Mouse (Mus musculus): ENCODE results near the gene Ogfrl1.

Ogfrl1 gene

DNA sequence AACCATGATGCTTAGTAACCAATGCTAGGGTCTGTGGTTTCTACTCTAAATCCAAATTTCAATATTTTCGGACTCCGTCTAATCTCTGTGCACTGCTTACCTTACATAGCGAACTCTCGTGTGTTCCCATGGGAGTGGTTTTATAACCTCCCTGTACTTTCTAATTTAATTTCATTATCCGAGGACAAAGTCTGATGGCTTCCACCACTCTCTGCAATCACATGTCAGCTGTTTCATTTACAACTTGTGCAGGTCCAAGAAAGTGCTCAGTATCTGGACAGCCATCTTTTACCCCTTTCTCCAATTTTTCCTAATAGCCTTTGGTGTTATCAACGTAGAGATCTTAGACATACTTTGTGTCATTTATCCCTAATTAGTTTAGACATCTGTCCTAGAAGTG, 44.7 kb downstream of the Ogfrl1 start:
- no peak for DNase-seq (ENCODE audit: low read depth, low spot score)

DNA sequence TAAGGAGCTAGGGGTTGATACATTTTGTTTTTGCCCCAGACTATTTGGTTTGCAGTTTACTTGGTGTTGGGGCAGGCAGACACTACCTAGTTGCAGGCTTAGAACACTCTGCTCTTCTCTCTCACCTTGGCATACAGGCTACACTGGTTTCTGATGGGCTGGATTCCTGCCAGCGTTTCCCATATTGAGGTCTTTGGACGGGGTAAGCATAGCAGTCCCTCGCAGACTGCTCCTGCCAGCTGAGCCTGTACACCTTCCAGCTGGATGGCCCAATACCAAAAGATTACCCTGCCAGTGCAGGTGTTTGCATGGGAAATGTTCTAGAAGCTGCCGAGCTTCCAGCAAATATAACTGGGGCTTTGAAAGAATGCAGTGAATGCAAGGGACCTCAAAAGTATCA, 45.8 kb downstream of the Ogfrl1 start:
- no peak for DNase-seq (ENCODE audit: low read depth, low spot score)

DNA sequence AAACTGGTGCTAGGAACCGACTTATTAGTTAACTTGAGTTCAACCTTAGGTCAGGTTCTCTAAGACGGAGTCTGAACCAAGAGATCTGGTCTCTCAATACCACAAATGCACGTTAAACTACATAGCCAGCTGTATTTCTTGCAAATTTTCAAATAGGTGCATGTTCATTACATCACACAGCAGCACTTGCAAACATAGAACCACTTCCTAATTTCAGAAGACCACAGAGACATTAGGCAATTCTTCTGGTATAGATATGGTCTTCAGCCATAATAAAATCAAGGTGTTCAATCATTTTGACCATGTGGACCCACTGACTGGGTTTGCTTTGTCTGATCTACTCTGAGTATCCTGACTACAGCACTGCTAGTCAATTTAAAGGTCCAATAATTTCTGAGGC, 51.9 kb downstream of the Ogfrl1 start:
- no peak for DNase-seq (ENCODE audit: low read depth, low spot score)

DNA sequence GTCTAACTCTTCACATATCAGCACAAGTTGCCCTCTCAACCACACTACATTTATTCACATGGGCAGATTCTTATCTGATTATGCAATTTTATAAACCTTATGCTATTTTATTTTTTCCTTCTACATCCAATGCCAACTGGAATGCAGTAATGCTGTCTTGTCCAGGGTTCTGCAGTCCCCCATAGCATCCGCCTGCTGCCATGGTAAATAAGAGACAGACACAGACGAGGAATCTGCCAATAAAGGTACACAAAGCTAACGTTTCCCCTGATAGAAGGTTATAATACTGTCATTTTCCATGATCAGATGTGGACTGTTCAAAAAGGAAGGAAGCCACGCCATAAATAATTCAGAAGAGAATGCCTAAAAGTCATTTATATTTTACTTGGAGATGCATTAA, 54.7 kb downstream of the Ogfrl1 start:
- DNase-seq (ENCODE audit: low read depth, low spot score) = no peak

DNA sequence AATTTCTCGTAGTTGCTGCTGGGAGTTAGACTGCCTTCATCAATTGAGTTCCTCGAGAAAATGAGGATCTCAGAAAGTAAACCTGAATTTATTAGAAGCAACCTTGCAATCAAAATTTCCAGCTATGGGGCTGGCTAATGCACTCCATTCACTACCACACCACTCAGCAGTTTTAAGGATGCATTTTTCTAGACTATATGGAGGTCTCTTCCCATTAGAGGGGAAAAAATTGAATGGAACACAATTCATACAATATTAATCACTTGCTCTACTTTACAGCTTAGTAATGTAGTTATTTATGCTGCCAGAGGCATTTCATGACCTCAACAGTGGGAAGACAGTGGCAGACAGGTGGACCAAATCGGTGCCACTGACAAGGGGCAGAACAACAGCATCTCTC, 55.3 kb downstream of the Ogfrl1 start:
- DNase-seq (ENCODE audit: low read depth, low spot score) = no peak

DNA sequence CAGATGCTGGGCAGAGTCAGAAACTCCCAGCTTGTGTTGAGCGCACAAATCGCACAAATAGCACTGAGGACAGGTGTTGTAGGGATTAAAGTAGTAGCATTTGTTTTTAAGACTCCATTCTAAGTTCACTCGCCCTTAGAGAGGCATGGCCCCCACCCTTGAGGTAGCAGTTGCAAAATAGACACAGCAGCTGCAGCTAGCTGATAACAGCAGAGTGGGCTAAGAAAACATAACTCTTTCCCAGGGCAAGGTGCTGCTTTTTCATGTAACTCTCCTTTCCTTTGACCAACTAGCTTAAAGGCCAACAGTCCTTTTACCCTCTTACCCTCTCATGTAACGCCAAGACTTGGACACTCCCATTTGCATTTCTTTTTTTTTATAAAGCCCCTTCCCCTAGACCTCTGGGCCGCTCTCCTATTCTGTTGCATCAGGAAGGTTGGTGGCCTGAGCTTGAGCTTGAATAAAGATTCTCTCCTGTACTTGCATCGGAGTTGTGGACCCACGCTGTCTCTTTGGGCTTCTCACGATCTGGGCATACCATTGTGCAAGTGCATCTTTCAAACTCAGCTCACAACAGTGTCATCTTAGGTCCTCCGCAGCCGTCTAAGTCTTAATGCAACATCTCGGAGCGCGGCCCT, 61.7 kb downstream of the Ogfrl1 start:
- no peak for DNase-seq (ENCODE audit: low read depth, low spot score)

DNA sequence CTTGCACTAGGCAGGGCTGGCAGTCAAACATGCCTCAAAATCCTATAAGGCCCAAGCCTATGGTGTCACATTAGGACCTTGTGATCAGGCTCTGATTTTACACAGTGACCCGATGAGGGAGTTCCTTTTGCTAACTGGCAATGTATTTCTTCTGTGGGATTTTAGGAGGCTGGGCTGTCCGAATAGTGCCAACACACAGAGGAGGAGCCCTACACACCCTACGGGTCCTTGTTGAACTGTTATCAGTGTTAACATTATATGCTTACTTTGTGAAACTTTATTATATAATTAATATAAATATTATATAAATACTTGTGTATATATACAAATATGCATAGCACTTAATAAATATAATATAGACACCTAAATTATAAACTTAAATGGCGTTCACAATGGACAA, 62.5 kb downstream of the Ogfrl1 start:
- DNase-seq (ENCODE audit: low read depth, low spot score) = no peak

DNA sequence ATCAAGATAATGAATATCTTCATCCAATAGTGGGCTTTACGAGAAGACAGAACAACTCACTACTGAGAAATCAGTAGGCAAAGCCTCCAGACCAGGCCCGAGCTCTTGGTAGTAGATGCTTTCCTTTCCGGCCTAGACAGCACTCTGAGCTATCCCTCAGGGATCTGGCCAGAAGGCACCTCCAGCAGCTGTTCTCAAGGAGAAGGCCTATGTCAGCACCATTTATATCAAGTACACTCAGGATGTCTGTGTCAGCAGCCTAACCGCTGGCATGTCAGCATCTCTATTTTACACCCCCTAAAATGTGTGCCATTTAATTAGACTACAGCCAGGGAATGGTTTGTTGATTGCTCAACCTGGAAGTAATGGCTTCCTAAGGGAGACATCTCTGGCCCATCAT, 65.4 kb downstream of the Ogfrl1 start:
- no peak for DNase-seq (ENCODE audit: low read depth, low spot score)

DNA sequence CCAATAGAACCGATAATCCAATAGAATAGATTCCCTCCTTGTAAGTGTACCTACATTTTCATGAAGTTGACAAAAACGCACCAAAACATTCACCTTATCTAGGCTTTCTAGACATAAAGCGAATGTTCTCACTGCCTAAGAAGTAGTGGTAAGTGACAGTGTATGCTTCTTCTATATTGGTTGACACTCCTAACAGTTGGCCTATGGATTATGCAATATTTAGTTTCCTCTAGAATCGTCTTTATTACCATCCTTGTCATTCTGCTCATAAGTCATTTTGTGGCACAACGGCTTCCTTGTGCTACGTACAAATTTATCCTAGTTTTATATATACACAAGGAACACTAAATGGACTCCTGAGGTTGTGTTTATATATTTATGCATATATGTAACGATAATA, 72.4 kb downstream of the Ogfrl1 start:
- no peak for DNase-seq (ENCODE audit: low read depth, low spot score)

DNA sequence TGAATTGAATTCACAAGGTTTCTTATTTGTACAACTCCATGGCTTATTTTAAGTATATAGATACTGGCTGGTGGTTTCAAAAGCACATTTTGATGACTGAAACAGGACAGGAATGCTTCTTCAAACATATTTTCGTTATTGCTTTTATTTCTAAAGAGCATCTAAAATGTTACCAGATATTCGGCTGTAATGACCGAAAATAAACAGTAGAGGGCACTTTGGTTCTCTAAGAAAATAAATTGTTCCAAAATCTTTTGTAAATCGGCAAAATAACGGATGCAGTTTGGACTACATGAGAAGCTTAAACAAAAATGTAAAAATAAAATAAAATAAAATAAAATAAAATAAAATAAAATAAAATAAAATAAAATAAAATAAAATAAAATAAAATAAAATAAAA, 73.3 kb downstream of the Ogfrl1 start:
- DNase-seq (ENCODE audit: low read depth, low spot score) = peak; percentile 31

DNA sequence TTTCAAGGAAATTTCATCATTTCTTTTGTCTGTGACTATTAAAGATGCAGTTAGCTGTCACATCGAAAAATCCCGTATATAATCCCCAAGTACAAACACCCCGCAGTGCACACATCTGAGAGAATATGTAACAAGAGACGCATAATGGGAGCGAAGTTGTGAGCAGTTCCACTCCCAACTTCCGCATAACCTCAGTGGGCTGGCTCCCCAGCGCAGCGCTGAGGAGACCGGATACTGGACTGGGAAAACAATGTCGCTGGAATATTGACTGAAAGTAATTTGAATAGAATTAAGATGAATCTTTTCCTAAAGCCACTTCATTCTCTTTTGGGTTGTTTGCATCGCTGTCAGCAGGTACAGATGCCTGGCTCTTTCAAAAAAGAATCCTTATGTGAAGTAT, 74.3 kb downstream of the Ogfrl1 start:
- DNase-seq (ENCODE audit: low read depth, low spot score) = no peak

DNA sequence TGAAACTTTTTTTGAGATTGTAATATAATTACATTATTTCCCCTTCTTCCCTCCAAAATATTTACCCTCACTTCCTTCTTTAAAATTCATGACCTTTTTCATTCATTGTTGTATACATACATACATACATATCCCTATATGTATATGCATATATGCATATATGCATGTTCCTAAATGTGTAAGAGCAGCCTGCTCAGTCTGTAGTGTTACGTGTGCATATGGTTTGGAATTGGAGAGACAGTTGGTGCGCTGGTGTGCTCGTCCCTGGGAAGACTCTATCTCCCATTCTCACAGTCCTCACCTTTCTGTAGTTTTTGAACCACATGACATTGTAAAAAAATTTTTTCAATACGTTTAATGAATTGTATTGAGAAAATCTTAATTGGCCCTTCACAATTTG, 75.4 kb downstream of the Ogfrl1 start:
- DNase-seq (ENCODE audit: low read depth, low spot score) = no peak

DNA sequence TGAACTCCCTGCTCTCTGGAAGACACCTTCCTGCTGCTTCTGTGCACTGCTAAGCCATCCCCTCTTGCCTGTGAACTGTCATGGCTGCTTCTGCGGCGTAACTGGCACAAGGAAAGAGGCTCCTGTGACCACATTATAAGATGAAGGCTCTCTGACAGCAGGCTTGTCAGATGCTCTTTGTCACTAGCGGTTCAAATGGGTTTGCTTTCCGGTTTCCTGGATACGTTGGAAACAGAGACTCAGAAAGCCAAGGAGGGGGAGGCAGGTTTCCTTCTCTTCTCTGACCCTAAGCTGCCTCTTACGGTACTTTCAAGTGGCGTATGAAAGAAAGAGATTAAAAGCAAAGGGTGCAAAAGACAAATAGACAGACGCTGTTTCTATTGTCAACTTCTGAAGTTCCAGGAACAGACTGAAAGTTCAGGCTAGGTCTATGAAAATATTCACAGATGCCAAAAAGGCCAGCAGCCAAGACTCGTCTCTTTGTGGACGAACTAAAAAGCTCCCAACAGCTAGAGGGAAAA, 76.2 kb downstream of the Ogfrl1 start:
- no peak for DNase-seq (ENCODE audit: low read depth, low spot score)

DNA sequence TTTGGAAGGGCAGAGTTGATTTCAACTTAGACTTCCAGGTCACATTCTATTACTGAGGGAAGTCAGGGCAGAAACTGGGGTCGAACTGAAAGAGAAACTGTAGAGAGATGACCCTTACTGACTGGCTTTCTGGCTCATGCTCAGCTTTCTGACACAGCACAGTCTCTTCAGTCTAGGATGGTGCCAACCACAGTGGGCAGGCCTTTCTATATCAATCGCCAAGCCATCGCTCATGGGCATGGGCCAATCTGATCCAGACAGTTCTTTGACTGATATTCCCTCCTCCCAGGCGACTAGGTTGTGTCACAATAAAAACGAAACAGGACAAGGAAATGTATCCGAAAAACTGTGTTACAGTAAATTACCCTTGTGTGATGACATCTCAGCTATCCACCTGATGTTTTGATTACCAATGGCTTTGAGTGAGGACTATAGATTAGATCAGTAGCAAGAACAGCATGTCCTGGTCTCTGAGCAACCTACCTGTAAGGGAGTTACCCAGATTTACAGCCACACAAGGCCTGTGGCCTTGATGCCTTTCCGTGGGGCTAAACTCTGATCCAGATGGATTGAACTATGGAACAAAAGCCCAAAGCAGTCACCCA, 76.9 kb downstream of the Ogfrl1 start:
- DNase-seq (ENCODE audit: low read depth, low spot score) = no peak
